Mouse (Mus musculus) activated CD4-positive, CD25-positive, alpha-beta regulatory T cell (primary cell): ENCODE data around the gene Ank. TPM values are rescaled to one million over a fixed set of nuclear protein-coding genes. Genes with fewer than 3 reads are reported as not detected.

Experiments
- polyA plus RNA-seq, 2 experiments: library from polyadenylated mRNA; unstranded; fragments of 100-300 nt; shearing (Covaris generic); gene quantifications; one replicate each; pipeline ENCODE4 v1.2.1; 2017

Ank gene
- polyA plus RNA-seq, result 10 to 100 TPM; 11.0 to 31.7 TPM

GRCm38 (mm10) chr15:27466131-27467080, at the start of gene Ank:
Gene Ank (plus strand): TSS chr15:27466677.

GRCm38 (mm10) chr15:27630601-27631383, 164.3 kb downstream of the Ank start, which contains the start of gene Otulin:
Gene Otulin (minus strand): TSS chr15:27630693.

Other genes starting within 250 kb of the Ank start
- 100 to 1,000 TPM; 111 to 117 TPM for gene Otulin, start 164.0 kb downstream of the Ank start, polyA plus RNA-seq
- 100 to 1,000 TPM; 270 to 279 TPM for gene Otulinl, start 214.9 kb downstream of the Ank start, polyA plus RNA-seq